Mouse (Mus musculus) cerebellum, postnatal 10 days (tissue): ENCODE results near the gene Tmed2.
"Not testable (repeated sequence)": the region's sequence is repeated elsewhere in the genome, so short reads cannot be mapped to it uniquely, and the experiment has no call there.

ENCODE experiments used
- DNase-seq, 2 experiments: peaks; one replicate each; pipeline ENCODE4 v3.0.0; 2021; ENCODE audit warnings: mixed read lengths in 2 of 2

The Tmed2 gene

DNA sequence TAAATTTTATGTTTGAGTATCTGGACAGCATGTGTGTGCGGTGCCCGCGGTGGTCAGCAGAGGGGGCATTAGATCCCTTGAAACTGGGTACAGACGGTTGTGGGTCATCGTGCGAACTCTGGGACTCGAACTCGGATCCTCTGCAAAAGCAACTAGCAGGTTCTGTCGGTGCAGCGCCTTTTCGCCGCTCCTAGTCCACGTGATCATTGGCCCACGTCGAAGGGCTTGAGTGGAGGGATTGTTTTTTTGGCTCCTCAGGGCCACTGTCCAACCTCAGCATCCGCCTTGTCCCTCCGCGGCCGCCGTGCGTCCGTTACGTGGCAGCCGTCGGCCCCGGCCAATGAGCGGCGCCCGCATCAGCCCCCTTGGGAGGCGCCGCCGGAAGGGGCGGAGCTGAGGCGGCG lies at the start of gene Tmed2:
Gene Tmed2, plus strand, starts transcription at position 313 of the 404 bp plus-strand sequence.
- peak; percentile 96 to 98 for DNase-seq

DNA sequence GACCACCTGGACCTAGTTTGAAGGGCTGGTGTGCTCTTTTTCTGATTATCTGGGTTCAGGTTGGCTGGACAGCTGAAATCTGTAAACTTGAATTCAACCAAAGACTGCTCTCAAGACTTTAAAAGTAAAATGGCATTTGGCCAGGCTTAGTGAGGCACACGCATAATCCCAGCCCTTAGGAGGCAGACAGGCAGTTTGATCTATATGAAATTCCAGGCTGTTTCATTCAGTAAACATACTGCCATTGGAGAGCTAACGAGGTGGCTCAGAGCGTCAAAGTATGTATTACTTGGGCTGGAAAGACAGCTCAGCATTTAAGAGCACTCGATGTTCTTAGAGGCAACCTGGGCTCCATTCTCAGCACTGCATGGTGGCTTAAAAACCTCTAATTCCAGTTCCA lies 48.8 kb upstream of the Tmed2 start:
- DNase-seq, result no peak

DNA sequence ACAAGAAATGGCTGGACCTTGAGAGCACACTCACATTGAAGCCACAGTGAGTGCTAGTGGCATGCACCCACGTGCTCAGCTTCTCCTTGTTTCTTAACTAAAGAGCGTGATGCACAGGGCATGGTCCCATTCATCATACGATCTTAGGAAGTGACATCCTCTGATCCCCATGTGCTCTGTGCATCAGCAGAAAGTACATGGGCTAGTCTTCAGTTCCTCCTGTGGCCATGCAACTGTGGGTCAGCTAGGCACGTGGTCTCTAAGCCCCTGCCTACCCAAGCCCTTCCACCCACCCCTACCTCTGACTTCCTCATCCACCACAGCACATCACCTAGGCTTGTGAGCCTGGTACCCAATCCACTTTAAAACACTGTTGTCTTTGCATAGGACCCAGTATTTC lies 47.9 kb upstream of the Tmed2 start:
- DNase-seq, result no peak

DNA sequence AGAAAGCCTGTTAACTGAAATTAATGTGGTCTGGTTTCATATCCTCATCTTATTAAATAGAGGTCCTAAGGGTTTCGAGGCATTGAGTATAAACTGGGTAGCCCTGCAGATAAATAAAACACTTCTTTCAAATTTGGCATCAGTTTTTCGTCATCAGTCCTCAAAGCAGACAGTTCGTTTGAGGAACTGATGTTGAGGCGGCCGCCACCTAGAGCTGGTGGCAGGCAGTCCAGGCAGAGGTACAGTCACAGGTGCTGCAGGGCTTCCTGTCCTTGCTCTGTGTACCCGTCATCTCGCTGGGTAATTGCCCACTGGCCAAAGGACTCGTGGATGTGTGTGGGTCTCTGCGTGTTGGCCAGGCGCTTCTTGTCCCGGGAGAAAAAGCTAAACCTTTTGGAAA lies 47.0 kb upstream of the Tmed2 start:
- no peak for DNase-seq

DNA sequence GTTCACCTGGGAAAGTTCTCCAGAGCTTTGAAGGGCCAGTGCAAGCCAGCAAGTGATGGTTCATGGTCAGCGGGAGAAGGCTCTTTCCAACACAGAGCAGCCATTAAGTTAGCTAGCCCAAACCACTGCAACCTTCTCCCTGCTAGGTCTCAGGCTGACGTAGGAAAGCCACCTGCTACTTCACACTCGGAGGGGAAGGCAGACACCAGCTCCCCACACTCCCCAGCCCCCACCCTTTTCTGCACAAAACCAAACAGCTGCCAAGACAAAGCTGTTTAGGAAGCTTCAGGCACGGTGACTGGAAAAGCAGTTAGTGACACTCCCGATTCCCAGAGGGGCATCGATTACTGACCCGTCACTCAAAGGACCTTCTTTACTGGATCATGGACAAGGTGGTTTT lies 44.9 kb upstream of the Tmed2 start:
- DNase-seq, result no peak

DNA sequence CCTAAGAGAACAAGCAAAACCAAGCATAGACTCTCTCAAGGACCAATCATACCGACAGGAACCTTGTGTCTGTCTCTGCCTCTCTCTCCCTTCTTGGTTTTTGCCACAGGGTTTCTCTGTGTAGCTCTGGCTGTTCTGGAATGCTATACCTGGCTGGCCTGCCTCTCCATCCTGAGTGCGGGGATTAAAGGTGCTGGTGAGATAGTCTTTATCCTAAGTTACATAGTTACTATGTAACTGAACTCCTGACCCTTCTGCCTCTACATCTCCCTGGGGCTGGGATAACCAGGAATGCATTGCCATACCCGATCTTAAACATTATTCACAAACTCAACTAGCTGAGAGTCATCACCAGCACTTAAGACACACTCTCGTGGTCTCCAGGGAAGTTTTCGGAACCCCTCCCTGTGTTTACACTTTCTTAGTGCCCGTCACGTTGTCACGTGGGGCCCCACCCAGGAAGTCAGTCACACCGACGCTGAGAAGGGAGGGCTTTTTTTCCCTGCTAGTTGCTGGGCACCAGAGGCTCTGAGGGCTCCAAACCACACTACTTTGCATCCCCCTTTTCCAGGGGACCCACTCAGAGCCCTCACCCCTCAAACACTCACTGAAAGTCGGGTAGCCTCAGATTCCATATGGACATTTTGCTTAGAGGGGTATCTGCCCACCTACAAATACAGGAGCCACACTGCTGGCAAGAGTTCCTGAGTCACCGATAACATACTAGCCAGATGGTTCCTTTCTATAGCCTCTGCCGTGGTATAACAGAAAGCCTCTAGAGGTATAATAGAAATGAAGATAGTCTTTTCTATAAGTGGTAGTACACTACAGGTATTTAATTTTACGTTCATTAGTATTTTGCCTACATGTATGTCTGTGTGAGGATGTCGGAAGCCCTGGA lies 43.6 kb upstream of the Tmed2 start:
- DNase-seq, result no peak

DNA sequence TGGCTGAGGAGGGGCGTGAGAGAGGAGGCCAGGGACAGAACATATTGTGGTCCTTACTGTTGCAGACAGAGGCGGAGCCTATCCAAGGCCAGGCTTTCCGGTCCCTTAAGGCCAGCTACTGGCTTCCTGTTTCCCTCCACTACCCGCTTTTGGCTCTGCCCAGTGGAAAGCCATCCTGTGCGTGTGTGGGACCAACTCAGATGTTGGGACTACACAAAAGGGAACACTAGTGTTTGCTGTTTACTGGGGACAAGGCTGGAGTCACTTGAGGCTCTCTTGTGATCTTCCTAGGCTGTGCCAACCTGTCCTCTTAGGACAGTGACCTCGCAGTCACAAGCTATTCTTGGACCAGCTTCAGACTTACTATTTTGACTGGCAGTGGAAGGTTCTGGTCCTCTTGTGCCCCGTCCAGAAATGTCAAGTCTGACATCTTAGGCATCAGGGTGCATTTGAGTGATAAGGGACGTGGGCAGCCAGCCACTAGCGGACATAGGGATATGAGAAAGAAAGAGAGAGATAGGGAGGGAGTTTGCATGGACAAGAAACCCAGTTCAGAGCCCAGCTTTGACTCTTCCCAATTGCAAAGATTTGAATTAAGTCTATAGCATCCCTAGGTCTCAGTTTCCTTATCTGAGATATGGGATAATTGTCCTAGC lies 42.1 kb upstream of the Tmed2 start:
- no peak for DNase-seq

DNA sequence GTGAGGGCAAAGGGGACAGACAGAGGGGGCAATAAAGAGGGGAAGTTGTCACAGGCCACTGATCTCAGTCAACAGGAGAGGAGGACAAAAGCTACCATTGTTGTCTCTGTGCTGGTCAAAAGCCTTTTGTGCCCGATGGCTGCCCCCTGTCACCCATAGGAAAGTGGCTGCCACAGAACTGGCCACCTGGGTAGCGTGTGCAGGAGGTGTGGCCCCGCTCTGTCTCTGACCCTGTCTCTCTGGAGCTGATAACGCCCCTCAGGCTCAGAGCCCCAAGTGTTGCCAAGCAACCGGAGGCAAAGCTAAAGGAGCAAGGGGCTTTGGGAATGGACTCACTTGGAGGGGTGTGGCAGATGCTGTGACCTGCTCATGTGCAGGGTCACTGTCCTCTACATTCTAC lies 41.5 kb upstream of the Tmed2 start:
- no peak for DNase-seq

DNA sequence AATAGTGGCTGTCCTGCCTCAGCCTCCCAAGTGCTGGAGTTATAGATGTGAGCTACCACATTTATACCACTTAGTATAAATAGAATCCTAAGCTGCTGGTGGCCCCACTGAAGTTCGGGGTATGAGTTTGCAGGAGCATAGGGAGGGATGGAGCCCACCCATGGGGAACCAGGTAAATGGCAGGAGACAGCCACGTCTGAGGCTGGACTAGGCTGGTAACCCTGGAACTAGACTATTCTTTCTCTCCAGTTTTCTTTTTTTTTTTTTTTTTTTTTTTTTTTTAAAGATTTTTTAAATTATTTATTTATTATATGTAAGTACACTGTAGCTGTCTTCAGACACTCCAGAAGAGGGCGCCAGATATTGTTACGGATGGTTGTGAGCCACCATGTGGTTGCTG lies 40.5 kb upstream of the Tmed2 start:
- DNase-seq, result not testable (repeated sequence)

DNA sequence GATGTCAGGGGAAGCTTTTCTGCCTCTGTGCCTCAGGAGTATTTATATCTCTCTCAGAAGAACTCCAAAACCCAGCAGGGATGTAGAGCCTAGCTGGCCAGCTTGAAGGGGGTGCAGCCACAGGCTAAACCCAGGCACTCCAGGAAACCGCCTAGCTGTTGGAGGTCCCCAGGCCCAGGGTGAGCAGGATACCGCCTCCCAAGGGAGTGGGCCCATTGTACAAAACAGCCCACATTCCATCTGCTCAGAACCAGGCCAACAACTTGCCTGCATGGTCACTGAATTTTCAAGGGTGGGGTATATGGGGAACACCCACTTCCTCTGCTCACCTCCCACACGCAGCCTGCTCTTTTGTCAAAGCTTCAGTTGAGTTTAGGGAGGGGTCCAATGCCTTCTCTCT lies 39.9 kb upstream of the Tmed2 start:
- no peak for DNase-seq

DNA sequence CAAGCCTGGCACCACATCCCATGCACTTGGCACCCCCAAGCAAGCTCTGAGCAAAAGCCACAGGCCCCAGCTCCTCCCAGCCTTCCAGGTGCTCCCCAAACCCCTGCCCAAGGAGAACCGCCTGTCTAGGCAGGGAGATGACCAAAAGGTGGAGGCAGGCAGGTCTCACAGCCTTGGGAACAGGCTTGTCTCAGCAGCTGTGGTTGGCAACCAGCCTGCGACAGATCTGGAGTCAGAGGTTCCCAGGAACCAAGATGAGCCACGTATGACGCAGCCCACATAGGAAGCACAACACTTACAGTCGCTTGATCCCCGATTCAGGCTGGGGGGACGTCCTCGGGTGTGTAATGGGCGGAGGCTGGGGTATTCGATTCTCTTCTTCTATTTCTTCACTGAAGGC lies 39.0 kb upstream of the Tmed2 start:
- DNase-seq, result no peak

DNA sequence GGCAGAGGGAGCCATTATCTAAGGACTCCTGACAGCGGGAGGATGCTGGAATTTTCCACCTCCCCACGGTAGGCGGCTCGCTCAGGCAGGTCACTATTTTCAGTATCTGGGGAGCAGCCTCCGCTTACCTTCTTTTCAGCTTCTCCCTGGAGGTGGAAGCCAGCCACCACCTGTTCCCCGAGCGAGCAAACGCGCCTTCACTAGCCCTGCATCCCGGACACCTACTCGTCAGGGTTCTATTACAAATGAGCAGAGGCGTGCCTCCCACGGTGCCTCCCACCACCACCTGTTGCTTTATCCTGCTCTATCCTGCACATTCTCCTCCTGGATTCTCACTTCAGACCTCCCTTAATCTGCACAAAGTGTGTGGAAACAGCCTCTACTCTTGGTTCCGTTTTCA lies 36.8 kb upstream of the Tmed2 start:
- no peak for DNase-seq

DNA sequence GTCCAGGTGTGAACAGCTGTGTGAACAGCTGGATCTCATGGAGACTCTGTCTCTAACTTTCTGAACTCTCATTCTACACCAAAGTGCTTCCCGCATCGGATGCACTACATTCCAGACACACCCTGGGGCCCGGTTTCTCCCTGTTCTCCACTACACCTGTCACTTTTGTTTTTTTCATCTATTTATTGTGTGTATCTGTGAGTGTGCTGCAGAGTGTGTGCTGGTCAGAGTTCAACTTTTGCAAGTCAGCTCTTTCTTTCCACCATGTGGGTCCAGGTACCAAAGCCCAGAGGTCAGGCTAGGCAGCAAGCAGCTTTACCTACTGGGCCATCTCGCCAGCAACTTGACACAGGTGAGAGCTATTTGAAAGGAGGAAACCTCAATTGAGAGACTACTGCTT lies 35.3 kb upstream of the Tmed2 start:
- no peak for DNase-seq

DNA sequence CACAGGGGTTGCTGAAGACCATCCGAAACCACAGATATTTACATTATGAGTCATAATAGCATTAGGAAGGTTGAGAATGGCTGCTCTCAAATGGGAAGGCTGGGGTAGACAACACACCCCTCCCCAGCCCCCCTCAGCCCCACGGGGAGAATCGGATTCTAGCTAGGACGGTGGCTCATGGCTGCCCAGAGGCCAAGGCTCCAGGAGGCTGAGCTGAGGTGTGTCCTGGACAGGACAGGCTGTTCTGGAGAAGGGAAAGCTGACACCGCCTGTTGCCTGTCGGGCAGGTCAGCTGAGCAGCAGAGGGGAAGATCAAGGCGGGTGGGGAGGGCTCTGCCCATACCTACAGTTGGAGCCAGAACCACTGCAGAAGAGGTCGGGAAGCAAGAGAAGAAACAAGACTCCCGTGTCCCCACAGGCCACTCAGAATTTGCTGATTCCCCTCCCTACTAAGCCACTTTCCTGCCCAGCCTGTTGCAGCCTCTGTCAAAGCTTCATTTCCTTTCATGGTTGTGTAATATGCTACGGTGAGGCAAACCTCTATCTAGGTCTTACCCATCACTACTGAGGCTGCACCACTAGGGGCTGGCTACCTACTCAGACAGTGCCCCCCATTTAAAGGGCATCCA lies 33.6 kb upstream of the Tmed2 start:
- no peak for DNase-seq

DNA sequence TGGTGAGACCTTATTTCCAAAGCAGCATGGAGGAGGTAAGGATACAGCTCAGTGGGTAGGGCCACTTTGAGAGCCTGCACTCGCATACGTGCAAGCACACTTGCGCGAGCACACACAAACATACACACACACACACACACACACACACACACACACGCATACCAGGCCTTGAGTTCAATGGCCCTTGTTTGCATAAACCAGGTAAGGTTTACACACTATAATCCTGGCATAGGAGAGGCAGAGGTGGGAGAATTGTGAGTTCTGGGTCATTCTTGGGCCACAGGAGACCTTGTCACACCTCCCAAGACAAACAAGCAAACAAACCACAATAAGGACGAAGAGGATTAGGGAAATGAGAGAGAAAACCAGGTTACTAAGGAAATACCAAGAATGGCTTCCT lies 31.3 kb upstream of the Tmed2 start:
- DNase-seq, result no peak

DNA sequence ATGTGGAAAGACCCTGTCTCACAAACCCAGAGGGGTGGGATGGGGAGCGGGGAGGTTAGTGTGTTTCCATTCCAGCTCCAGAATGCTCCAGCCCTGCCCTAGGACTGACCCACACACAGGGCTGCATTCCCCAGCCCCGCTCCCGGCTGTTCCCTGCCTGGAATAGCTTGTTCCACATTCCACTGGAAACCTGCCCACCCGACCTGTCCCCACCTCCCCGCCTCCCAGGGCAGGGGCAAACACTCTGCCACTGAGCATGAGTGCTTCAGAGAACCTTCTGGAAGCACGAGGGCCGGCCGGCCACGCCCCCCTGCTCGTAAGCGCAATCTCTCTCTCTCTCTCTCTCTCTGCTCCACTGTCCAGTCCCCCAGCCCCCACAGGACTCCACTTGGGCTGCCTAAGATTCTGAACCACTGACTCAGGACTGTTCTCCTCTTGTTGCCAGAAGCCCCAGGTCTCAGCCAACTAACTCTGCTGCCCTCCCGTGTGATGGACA lies 30.7 kb upstream of the Tmed2 start:
- peak in 1 of 2 experiments; percentile 27 for DNase-seq

DNA sequence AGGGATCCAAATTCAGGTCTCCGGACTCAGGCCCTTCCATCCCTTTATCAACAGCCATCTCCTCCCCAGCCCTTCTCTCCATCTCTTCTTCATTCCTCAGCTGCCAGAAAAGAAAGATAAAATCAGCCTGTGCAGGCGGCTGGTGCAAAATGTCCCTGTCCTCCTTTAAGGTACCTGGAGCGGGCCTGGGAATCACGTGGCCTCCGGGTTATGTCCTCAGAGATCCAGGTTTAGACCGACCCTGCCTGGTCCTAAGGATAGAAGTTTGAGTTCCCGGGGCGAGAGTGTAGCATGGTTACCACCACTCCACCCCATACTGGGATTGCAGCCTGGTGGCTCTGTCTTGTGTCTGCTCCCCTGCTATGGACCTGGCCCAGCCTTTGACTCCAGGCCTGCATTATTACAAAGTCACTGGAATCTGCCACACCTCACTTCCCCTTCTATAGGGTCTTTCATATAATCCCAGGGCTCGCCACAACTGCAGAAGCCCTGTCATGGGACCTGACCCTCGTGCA lies 29.9 kb upstream of the Tmed2 start:
- no peak for DNase-seq

DNA sequence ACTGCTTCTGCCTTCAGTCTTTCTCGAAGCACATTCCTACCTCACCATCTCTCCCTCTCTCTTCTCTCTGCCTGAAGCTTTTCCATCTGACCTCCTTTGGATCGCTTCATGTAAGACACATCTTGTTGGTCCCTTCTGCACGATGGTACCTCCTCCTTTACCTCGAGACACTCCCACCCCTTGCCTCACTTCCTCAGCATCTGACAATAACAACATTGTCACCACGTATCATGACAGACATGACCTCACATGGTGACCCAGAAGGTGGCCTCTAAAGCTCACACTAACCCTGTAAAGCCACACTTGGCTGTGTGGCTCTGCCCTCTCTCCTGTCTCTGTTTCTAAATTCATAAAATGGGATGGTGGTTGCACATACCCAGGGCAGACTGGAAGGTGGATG lies 24.7 kb upstream of the Tmed2 start:
- no peak for DNase-seq

DNA sequence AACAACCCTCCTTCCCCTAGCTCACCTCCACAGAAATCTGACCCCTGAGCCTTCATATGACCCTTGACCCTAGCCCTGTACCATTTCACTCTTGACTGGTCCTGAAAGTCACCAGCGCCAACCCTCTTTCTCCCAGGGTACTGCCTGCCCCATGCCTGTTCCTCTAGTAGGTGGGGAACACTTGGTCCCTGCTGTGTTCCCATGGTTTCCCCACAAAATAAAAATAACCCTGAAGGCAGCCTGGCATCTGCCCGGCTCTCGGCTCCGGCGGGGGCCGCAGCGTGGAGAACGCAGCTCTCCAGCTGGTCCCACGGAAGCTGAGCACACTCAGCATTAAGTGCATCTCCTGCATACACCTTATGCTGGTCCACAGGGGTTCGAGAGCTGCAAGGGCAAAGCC lies 21.8 kb upstream of the Tmed2 start:
- no peak for DNase-seq

DNA sequence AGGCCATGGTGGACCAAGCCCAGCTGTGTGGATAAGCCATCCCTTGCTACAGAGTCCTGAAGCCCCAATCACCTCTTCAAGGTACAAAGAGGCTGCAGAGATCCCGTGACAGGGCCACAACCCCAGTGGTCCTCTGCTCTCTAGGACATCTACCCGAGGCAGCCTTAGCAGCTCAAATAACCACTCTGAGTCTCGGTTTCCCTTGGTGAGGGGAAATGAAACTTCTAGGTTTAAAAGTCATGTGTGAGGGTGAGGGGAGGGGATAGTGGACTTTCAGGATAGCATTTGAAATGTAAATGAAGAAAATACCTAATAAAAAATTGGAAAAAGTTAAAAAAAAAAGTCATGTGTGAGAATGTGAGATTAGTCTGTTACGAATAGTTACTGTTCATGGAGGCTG lies 18.9 kb upstream of the Tmed2 start:
- DNase-seq, result no peak

DNA sequence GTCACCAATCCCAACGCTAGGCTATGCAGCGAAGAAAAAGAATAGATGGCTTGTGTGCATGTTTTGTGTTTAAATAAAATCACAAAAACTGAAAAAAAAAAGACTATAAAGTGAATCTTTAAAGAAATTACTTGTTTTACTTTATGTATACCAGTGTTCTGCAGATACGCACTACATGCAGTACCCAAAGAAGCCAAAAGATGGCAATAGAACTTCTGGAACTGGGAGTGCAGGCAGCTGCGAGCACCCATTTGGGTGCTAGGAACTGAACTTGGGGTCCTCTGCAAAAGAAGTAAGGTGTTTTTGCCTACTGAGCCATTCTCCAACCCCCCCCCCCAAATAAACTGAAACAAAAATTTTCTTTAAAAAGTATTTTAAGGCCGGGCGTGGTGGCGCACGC lies 17.5 kb upstream of the Tmed2 start:
- no peak for DNase-seq

DNA sequence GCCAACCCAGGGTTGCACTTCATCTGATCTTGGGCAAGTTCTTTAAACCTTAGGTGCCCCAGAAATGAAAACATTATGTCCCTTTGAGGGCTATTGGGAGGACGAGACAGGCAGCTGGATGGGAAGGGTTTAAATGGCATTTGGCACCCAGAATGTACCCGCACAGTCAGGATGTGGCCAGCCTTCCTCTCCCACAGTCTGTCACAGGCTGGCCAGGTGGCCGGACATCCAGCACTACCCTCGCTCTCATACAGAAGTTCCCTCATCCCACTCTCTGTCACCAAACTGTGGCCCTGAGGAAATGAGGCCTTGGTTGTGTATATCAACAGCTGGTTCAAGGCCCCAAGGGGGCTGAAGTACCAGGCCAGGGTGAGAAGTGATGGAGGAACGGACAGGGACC lies 15.6 kb upstream of the Tmed2 start:
- DNase-seq, result no peak

DNA sequence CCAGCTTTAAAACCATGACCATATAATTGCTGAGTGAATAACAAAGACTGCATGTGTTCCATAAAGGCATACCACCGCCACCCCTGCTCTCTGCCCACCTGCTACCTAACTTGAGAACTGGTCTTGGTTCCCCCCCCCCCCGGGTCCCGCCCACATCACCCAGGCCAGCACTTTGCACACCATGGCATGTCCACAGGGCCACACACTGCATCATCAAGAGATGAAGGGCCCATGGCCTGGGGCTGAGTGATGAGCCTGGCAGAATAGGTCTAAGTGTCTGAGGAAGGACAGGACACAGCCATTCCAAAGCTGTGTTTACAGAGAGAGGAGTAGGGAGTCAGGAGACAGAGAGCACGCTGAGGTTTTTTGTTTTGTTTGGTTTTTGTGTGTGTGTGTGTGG lies 12.1 kb upstream of the Tmed2 start:
- no peak for DNase-seq

DNA sequence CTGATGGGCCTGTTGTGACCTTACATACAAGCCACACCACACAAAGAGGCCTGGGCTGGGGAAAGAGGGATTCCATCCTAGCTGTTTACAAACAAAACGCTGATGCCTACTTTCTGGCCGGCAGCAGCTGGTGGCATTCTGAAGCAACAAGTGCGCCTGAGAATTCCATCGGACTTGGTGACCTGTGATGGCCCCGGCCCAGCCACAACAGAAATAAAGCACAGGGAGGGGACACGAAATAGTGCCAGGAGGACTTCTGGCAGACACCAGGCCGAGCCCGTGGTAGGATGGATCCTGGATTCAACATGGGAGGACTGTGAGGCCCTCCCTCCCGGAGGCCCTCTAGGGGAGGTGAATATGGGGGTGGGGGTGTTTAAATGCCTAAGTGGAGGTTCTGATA lies 11.7 kb upstream of the Tmed2 start:
- DNase-seq, result no peak
